Mouse (Mus musculus): ENCODE data around the gene Skp1a. TPM values are rescaled to one million over a fixed set of nuclear protein-coding genes. Genes with fewer than 3 reads are reported as not detected.

Gene Skp1a
- polyA plus RNA-seq, 1 experiment, result 324 TPM

DNA sequence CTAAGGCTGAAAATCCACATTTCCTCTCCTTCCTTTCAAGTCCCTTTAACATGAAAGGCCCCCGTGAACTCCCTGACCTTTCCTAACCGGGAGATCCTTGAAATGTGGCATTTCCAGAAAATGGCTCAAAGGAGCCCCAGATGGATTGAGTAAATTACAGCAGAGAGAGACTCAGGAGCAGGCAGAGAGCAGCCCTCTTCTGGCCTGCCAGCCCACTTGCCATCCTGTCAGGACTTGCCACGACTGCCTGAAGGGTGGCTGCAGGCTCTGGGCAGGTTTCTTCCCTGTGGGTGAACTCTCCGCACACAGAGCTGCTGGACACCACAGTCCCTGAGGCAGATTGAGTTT lies 55.1 kb downstream of the Skp1a start:
- DNase-seq, result no peak
- WGBS, result 43% methylated on average over 4 of the region's 4 CpGs
- TF ChIP-seq POLR2A (IDR thresholded peaks at IDR 0.05; ENCODE audit: borderline replicate concordance, insufficient read depth, low read length), result no peak
- TF ChIP-seq CTCF (IDR thresholded peaks at IDR 0.05; ENCODE audit: borderline replicate concordance, insufficient read depth, low read depth, low read length), result no peak
- H3K4me3 ChIP-seq (replicated peaks; ENCODE audit: insufficient read depth, low read depth, low read length), result no peak overlapping the region
- peaks cover 3% of the 10 kb centered on the region for H3K27me3 ChIP-seq (ENCODE audit: control insufficient read depth, insufficient read depth, low read length)
- H3K4me1 ChIP-seq (ENCODE audit: control insufficient read depth, insufficient read depth, low read length), result peaks cover 2% of the 10 kb centered on the region
- no peak overlapping the region for H3K27ac ChIP-seq (ENCODE audit: insufficient read depth, low read length)

DNA sequence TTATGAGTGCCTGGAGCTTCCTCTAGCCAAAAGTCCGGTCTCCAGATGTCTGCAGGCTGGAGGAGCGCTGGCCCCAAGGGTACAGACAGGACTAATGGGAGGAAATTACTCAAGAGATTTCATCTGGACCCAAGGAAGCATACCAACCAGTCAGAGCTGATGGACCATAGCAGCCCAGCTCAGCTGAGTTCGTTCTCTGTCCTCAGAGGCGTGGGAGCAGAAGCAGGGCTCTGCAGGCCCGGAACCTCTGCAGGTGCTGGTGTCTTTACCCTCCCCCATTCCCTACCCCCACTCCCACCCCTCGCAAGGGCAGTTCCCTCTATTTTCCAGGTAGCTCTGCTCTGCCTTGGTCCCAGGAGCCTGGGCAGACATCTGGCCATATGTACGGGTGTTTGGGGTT lies 60.6 kb downstream of the Skp1a start:
- WGBS, result 78% methylated on average over 7 of the region's 7 CpGs
- Histone ChIP-seq H3K27me3 (ENCODE audit: control insufficient read depth, insufficient read depth, low read length) (no peaks in the 10 kb centered on the region), H3K4me3 (replicated peaks; ENCODE audit: insufficient read depth, low read depth, low read length) (no peak overlapping the region), H3K4me1 (ENCODE audit: control insufficient read depth, insufficient read depth, low read length) (no peaks in the 10 kb centered on the region), H3K27ac (ENCODE audit: insufficient read depth, low read length) (no peak overlapping the region)
- no peak for TF ChIP-seq POLR2A (IDR thresholded peaks at IDR 0.05; ENCODE audit: borderline replicate concordance, insufficient read depth, low read length)
- TF ChIP-seq CTCF (IDR thresholded peaks at IDR 0.05; ENCODE audit: borderline replicate concordance, insufficient read depth, low read depth, low read length), result no peak
- no peak for DNase-seq

DNA sequence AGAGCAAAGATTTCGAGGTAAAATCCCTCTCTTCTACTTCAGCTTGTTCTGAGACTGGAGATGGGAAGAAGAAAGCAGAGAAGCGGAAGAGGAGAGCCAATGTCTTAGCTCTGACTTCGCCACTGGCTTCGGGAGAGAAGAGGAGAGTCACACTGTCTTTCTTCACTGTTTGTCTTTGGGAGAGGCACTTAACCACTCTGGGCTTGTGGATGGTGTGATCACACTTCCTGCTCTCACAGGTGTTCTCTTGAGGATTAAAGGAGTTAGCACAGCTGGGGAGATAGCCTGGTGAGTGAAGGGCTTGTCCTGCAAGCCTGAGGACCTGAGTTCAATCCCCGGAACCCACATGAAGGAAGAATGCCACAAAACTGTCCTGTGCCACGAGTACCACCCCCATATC lies 61.1 kb downstream of the Skp1a start:
- 81% methylated on average over 6 of the region's 6 CpGs for WGBS
- H3K27me3 ChIP-seq (ENCODE audit: control insufficient read depth, insufficient read depth, low read length), result no peaks in the 10 kb centered on the region
- DNase-seq, result no peak
- H3K4me1 ChIP-seq (ENCODE audit: control insufficient read depth, insufficient read depth, low read length), result no peaks in the 10 kb centered on the region
- no peak overlapping the region for H3K4me3 ChIP-seq (replicated peaks; ENCODE audit: insufficient read depth, low read depth, low read length)
- TF ChIP-seq POLR2A (IDR thresholded peaks at IDR 0.05; ENCODE audit: borderline replicate concordance, insufficient read depth, low read length), result no peak
- no peak for TF ChIP-seq CTCF (IDR thresholded peaks at IDR 0.05; ENCODE audit: borderline replicate concordance, insufficient read depth, low read depth, low read length)
- H3K27ac ChIP-seq (ENCODE audit: insufficient read depth, low read length), result no peak overlapping the region

DNA sequence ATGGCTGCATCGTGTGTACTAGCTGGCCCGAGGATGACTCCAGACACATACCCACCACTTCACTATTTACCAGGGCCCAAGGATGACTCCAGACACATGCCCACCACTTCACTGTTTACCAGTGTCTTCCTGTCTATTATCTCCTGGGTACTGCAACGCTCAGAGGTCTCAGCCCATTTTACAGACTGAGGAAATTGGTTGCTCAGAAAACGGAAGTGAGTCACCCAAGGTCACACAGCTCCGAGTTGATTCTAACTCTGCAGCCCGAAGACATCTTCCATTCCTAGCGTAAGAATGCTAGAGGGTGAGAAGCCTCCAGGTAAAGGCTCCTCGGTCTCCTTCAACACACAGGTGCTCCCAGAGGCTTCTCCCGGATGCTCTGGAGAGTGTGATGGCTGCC lies 62.3 kb downstream of the Skp1a start:
- no peaks in the 10 kb centered on the region for H3K27me3 ChIP-seq (ENCODE audit: control insufficient read depth, insufficient read depth, low read length)
- WGBS, result 85% methylated on average over 9 of the region's 9 CpGs
- H3K4me1 ChIP-seq (ENCODE audit: control insufficient read depth, insufficient read depth, low read length), result no peaks in the 10 kb centered on the region
- TF ChIP-seq CTCF (IDR thresholded peaks at IDR 0.05; ENCODE audit: borderline replicate concordance, insufficient read depth, low read depth, low read length) (no peak), POLR2A (IDR thresholded peaks at IDR 0.05; ENCODE audit: borderline replicate concordance, insufficient read depth, low read length) (no peak)
- no peak overlapping the region for H3K27ac ChIP-seq (ENCODE audit: insufficient read depth, low read length)
- H3K4me3 ChIP-seq (replicated peaks; ENCODE audit: insufficient read depth, low read depth, low read length), result no peak overlapping the region
- DNase-seq, result no peak

Other genes with a start within 250 kb of the Skp1a start
- 162 and 170 TPM in 2 replicates for gene Ube2b, start 231.2 kb upstream of the Skp1a start, polyA plus RNA-seq (2012; rRNA removed)
- gene Cdkl3, start 227.8 kb upstream of the Skp1a start, polyA plus RNA-seq (2012; rRNA removed), result 12.7 and 14.5 TPM in 2 replicates
- 112 and 113 TPM in 2 replicates for gene Ppp2ca, start 133.3 kb upstream of the Skp1a start, polyA plus RNA-seq (2012; rRNA removed)
- gene Olfr1373, start 86.5 kb upstream of the Skp1a start, polyA plus RNA-seq (2012; rRNA removed), result not detected in 2 replicates
- not detected in 2 replicates for gene Olfr1371, start 18.0 kb upstream of the Skp1a start, polyA plus RNA-seq (2012; rRNA removed)
- gene Tcf7, start 51.0 kb downstream of the Skp1a start, polyA plus RNA-seq (2012; rRNA removed), result 3.4 and 3.6 TPM in 2 replicates
- 364 and 394 TPM in 2 replicates for gene Vdac1, start 128.9 kb downstream of the Skp1a start, polyA plus RNA-seq (2012; rRNA removed)
- 88.1 and 88.6 TPM in 2 replicates for gene 9530068E07Rik, start 164.4 kb downstream of the Skp1a start, polyA plus RNA-seq (2012; rRNA removed)

Data from cerebellum, adult 2 months (tissue).